Mouse (Mus musculus) cerebellum, adult 8-10 months (tissue): ENCODE measurements at regions not wholly inside any gene's neighbourhood (a gene's known extent, or its start where the extent isn't known, plus 50 kb on each side); places are given as distances from the start of the nearest gene placed in this dataset.

ENCODE experiments used
- DNase-seq: peaks from one replicate; pipeline ENCODE4 v3.0.0; 2022

DNA sequence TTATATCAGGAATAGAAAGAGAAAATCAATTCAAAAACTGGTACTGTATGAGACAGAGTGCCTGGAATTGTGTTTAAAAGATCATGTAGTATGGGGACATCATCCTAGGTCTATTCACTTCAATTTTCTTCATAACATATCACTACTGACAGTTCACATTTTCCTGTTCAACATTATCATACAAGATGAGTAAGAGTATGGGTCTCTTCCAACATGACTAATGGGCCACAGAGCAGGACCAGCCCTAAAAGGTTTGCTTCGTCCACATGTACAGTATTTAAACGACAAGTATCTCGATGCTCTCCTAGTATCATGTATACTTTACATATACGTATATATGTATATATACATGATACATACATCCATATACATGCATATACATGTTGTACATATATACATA, 164.8 kb upstream of the Atp1b1 start:
- no peak for DNase-seq

- DNase-seq: no peak
Observed at GRCm38 (mm10) chr1:164622417-164622816, 164.3 kb upstream of the Atp1b1 start.

DNA sequence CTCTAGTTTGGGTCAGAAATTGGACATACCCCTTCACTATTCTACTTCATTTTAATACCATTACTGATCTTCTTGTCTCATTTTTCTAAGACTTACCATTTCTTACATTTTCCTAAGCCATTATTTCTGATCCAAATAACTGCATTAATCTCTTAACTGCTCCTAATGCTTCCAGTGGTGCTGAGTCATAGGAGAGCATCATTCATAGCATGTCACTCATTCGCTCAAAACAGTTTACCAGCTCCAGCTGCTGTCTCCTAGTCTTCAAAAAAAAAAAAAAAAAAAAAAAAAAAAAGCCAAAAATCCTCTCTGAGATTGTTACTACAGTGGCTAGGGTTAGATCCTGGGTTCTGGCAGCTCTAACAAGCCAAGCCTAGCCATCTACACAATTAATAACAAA, 162.0 kb upstream of the Atp1b1 start:
- DNase-seq: no peak

DNA sequence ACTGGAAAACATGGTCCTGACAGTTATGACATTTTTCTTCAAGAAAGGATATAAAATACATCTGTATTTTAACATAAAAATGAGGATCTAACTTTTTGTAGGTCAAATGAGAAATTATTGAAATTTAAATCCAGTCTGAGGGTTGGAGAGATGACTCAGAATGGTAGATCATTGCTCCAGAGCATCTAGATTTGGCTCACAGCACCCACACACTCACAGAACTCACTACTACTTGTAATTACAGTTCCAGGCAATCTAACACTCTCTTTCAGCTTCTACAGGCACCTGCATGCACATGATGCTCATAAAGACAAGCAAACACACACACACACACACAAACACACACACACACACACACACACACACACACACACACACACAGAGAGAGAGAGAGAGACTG, 159.7 kb upstream of the Atp1b1 start:
- DNase-seq: no peak

- DNase-seq: no peak
Observed at GRCm38 (mm10) chr1:164607061-164607460, 148.9 kb upstream of the Atp1b1 start.

- DNase-seq: no peak
Observed at GRCm38 (mm10) chr1:164606141-164606754, 148.1 kb upstream of the Atp1b1 start.

DNA sequence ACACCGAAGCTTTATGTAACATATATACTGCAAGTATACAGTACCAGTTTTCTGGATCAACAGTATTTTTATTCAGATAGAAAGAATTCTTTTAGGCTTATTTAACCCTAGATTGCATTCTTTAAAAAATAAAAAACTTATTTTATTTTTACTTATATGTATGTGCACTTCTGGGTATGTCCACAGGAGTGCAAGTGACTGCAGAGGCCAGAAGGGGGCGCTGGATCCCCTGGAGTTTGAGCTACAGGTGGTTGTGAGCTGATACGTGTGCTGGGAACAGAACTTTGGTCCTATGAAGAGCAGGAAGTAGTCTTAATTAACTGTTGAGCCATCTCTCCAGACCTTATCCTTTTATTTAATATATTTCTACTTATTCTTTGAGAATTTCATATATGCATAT, 145.3 kb upstream of the Atp1b1 start:
- no peak for DNase-seq

GRCm38 (mm10) chr1:164602568-164602967, 144.4 kb upstream of the Atp1b1 start:
- no peak for DNase-seq

DNA sequence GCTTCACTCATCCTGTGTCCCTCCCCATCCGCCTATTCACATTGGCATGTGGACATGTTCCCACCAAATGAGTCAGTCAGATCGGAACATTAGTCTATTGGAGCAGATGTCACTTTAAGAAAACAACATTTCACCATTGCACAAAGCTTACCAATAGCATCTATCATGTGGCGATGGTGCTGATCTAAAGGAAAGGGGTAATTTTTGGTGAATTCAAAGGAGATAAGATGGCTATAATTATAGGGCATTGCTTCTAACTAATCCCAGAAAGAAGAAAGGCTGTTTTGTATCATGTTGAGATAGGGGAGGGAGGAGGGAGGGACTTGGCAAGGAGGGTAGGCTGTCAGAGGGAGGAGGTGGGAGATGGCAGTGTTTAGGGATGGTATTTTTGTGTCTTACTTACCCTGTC, 132.1 kb upstream of the Atp1b1 start:
- no peak for DNase-seq

GRCm38 (mm10) chr1:164586066-164586989, 128.2 kb upstream of the Atp1b1 start:
- DNase-seq: no peak

DNA sequence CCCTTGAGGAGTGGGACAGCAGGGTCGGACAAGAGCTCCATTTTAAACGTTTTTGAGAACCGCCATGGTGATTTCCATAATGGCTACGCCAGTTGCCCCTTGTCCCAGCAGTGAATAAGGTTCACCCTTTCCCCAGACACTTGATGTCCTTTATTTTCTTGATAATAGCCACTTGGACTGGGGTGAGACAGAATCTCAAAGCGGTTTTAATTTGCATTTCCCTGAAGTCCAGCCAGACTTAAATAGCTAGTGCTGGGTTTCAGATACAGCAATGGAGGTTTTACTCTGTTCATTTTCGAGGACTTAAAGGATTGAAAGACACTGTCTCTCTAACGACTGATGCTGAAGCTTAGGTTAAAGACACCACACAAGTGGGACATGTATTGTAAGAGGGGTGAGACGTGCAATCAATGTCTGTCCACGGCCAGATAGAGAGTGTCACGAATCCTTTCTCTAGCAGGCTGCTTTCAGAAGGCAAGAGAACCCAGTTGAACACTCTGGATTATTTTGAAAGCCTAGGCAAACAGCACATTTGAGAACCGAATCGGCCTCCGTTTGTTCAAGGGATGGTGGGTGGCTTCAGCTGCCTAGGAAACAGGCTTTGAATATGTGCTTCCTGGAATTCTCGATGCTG, 118.8 kb upstream of the Atp1b1 start:
- no peak for DNase-seq

DNA sequence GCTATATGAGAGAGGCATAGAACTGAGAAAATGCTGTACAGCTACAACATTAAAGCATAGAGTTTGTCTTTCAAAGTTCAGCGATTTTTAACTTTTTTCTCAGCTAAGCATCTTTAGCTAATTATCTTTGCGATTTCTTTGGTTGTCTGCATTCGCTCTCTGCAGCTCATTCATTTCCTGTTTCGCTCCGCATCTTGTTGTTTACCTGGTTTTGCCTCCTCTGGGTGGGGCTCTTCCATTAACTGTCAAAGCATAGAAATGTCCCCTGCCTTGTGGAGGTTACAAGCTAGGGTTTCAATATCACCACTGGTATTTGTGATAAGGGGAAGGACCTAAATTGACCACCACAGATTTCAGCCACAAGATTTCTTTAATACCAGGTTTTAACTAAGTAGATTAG, 115.5 kb upstream of the Atp1b1 start:
- no peak for DNase-seq

- no peak for DNase-seq
Observed at GRCm38 (mm10) chr1:164572183-164572582, 114.0 kb upstream of the Atp1b1 start.

DNA sequence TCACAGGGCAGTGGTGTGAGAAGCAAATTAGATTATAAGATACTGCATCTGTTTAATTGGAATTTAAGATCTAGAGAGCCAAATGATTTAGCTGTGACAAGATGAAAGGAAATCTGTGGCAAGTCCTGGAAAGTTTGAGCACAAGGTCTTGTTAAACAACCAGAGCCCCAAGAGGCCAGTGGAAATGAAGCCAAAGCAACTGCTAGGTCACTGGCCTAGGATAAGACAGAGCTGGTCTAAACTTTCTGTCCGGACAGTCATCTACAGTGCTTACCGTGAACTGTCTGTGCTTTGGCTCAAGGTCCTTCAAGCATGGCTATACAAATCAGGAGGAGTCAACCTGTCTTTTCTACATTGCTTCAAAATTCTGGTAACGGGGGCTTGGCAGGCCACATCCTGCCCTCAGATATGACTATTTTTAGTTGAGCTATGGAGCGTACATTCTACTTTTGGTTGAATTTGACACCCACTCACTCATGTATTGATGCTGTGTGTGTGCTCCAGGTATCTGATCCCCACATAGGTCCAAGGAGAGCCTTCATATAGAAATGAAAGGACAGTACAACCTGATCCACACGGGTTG, 113.4 kb upstream of the Atp1b1 start:
- no peak for DNase-seq

DNA sequence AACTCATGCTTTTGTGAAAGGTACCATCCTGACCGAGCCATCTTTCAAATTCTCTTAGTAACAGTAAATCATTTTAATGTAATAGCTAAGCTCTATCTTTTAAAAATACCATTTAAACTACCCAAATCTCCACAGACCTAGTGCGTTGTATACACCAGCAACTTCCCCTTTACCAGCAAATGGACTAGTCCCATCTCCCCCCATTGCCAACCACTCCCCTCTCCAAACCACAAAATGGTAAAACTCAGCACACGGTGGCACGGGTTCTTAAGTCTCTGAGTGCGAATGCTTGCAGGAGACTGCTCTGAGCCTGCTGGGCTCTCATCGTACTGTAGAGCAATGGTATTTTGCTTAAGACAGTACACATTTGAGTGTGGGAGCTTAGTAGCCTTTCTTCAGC, 106.7 kb upstream of the Atp1b1 start:
- DNase-seq: no peak

GRCm38 (mm10) chr1:164559546-164560228, 101.5 kb upstream of the Atp1b1 start:
- DNase-seq: no peak

DNA sequence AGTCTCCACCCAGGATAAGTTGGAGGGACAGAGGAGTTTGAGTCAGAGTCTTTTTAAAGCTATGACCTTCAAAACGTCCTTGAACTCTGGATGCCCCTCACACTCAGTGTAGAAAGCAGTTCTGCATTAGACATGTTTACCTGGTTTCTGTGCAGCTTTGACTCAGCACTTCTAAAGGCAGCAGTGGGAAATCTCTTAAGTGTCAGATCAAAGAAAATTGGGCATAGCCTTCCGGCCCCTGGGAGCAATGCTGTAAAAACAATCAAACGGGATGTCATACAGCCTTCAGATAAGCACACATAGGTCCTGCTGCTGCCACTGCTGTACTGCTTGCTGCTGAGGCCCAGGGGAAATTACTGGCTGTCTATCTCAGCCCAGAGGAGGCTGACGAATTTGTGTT, 94.5 kb upstream of the Atp1b1 start:
- no peak for DNase-seq

GRCm38 (mm10) chr1:164551019-164551418, 92.9 kb upstream of the Atp1b1 start:
- DNase-seq: no peak

- no peak for DNase-seq
Observed at GRCm38 (mm10) chr1:164550596-164550995, 92.4 kb upstream of the Atp1b1 start.

DNA sequence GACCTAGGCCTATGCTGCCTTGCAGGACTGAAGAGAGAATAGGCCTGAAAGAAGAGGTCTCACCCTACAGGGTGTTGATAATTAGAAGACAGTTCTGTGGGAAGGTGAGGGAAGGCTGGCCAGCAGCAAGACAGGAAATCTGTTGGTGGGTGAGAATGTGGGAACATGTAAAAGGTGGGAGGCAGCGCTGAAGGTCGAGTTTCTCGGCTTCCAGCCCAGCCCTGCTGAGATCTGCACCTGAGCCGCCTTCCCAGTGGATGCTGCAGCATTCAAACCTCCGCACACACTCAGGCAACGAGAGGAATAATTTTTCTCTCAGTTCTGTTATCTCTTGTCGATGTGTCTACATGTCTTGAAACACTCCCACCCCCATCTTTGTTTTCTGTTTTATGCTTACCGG, 89.9 kb upstream of the Atp1b1 start:
- no peak for DNase-seq

DNA sequence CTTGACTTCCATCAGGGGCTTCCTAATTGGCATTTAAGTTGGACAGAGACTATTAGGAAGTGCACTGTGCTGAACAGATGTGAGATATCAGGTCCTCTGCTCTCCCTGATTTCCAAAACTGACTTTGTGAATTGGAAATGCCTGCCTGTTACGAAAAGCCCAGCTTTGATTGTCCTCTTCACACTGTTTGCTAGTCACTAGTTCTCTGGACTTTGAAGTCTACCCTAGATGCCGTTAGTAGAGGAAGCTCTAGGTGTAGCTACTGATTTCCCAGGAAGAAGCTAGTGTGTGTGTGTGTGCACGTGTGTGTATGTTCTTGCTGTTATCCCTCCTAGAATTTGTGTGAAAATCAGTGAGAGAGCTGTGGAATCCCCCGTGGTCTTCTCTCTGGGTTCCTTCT, 87.7 kb upstream of the Atp1b1 start:
- no peak for DNase-seq

- DNase-seq: no peak
Observed at GRCm38 (mm10) chr1:164543045-164543803, 85.1 kb upstream of the Atp1b1 start.
